Comparison of ENCODE assay signal across 10 mouse cellular contexts in the genomic region with DNA sequence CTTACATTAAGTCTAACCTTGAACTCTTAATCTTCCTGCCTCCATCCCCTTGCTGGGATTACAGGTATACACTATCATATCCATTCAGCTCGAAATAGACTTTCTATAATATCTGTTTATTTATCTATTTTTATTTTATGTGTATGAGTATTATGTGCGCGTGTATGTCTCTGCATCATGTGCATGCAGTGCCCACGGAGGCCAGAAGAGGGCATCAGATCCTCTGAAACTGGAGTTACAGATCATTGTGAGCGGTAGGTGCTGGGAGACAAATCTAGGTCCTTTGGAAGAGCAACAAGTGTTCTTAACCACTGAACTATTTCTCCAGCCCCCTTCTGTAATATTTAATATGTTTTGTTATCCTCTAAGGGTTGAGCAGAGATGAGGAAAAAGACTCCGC. TPM values are rescaled to one million over a fixed set of nuclear protein-coding genes. Genes with fewer than 3 reads are reported as not detected.
DNase-seq lines count a peak whose midpoint lies in the region; ATAC-seq lines count a peak whose summit lies in the region.
"Had no signal": no experiment of that assay in that cellular context is flagged by ENCODE, and none has a peak within 500 bp of the region (broad histone marks: within the 10 kb centered on the region; RNA-seq: fewer than 3 reads in every experiment).

No protein-coding gene starts in this region.

- H3K9me3 ChIP-seq in hindbrain, embryonic 16.5 days (ENCODE audit: control insufficient read depth, low read length) = no peaks in the 10 kb centered on the region

- WGBS in hindbrain, embryonic 16.5 days = 70% methylated on average over 6 of the region's 6 CpGs

- no peaks in the 10 kb centered on the region for H3K4me1 ChIP-seq in hindbrain, embryonic 16.5 days (ENCODE audit: control insufficient read depth, insufficient read depth, low read depth, low read length)

- no peak overlapping the region for H3K4me2 ChIP-seq in hindbrain, embryonic 16.5 days (ENCODE audit: low read length)
- H3K4me2 ChIP-seq: limb, embryonic 13.5 days had no signal

- no peak overlapping the region for H3K4me3 ChIP-seq in hindbrain, embryonic 16.5 days (ENCODE audit: low read length)
- H3K4me3 ChIP-seq: limb, embryonic 13.5 days had no signal

- no peak overlapping the region for H3K9ac ChIP-seq in hindbrain, embryonic 16.5 days (ENCODE audit: low read depth, low read length)
- H3K9ac ChIP-seq: limb, embryonic 13.5 days had no signal

- H3K27ac ChIP-seq in hindbrain, embryonic 16.5 days (ENCODE audit: low read depth, low read length) = no peak overlapping the region
- H3K27ac ChIP-seq: limb, embryonic 13.5 days had no signal

- DNase-seq in kidney, postnatal 10 days = peak; percentile 22
- no peak for DNase-seq in kidney, adult 18-20 months
- DNase-seq in 3T3-L1 (ENCODE audit: low read depth, low spot score) = peak; percentile 25
- DNase-seq in B cell, adult 2 months = peak; percentile 49 to 50
- peak; percentile 45 for DNase-seq in induced T-regulatory cell, adult 2 months (ENCODE audit: low read depth)
- DNase-seq in ovary, adult 18-20 months (ENCODE audit: low spot score) = no peak

- no peaks in the 10 kb centered on the region for H3K27me3 ChIP-seq in hindbrain, embryonic 16.5 days (replicated peaks; ENCODE audit: control insufficient read depth, insufficient read depth, low read length)
- H3K27me3 ChIP-seq: limb, embryonic 13.5 days had no signal

- no peaks in the 10 kb centered on the region for H3K36me3 ChIP-seq in hindbrain, embryonic 16.5 days (ENCODE audit: control insufficient read depth, insufficient read depth, low read length)
- H3K36me3 ChIP-seq: limb, embryonic 13.5 days had no signal

- no peak for ATAC-seq in hindbrain, embryonic 16.5 days
- ATAC-seq: activated CD4-positive, CD25-positive, alpha-beta regulatory T cell, adult 4 months; midbrain, embryonic 16.5 days had no signal

RNA-seq across cellular contexts. Expression of a gene that starts 37.7 kb away (rescaled TPM):
- 13.0 and 15.6 TPM in 2 replicates for polyA plus RNA-seq in hindbrain, embryonic 16.5 days (2015; fragmentation: Nextera tagmentation; extraction: Ambion mirVana)

RNA-seq across cellular contexts. Expression of a gene that starts 38.4 kb away (rescaled TPM):
- 46.4 and 47.0 TPM in 2 replicates for polyA plus RNA-seq in hindbrain, embryonic 16.5 days (2015; fragmentation: Nextera tagmentation; extraction: Ambion mirVana)

Comparison
In these comparisons a context has a peak if more than half of its experiments do, and no peak if none do; other contexts are left out.
1. DNase-seq: peak in kidney, postnatal 10 days (single experiment), 3T3-L1 (single experiment), B cell, adult 2 months (2 of 2) and induced T-regulatory cell, adult 2 months (single experiment); none in kidney, adult 18-20 months (single experiment) and ovary, adult 18-20 months (single experiment).